In genomic region chr5:106696396-106697337, GRCm38 (mm10) we compare ENCODE assay signal across 7 mouse cellular contexts. TPM values are rescaled to one million over a fixed set of nuclear protein-coding genes. Genes with fewer than 3 reads are reported as not detected.
DNase-seq lines count a peak whose midpoint lies in the region; ATAC-seq and TF ChIP-seq lines count a peak whose summit lies in the region.

TSS of gene Zfp644 (minus strand) at chr5:106697287.

- no peak for TF ChIP-seq CTCF in kidney, adult 2 months (conservative IDR thresholded peaks at IDR 0.05; ENCODE audit: insufficient read depth, insufficient read length, low read depth, low read length)
- TF ChIP-seq CTCF in spleen, adult 2 months (IDR thresholded peaks at IDR 0.05; ENCODE audit: extremely low read depth, insufficient read depth, insufficient read length, insufficient replicate concordance): no peak

- peak within 1 kb of the TSS; percentile 74 for H3K4me3 ChIP-seq in embryonic facial prominence, embryonic 11.5 days (ENCODE audit: low read depth, low read length)
- H3K4me3 ChIP-seq in kidney, adult 2 months (ENCODE audit: insufficient read depth, low read depth, low read length): peak within 1 kb of the TSS; percentile 75
- H3K4me3 ChIP-seq in limb, embryonic 12.5 days (replicated peaks): peak within 1 kb of the TSS; percentile 77
- H3K4me3 ChIP-seq in midbrain, embryonic 15.5 days: peak within 1 kb of the TSS; percentile 61
- H3K4me3 ChIP-seq in spleen, adult 2 months (ENCODE audit: extremely low read depth, insufficient read depth, insufficient read length): peak within 1 kb of the TSS; percentile 78

- no peaks in the 10 kb centered on the region for H3K27me3 ChIP-seq in embryonic facial prominence, embryonic 11.5 days (ENCODE audit: control insufficient read depth, insufficient read depth, low read length)
- H3K27me3 ChIP-seq in kidney, adult 2 months (replicated peaks; ENCODE audit: control insufficient read depth, insufficient read depth, low read length): no peaks in the 10 kb centered on the region
- no peaks in the 10 kb centered on the region for H3K27me3 ChIP-seq in limb, embryonic 12.5 days
- H3K27me3 ChIP-seq in midbrain, embryonic 15.5 days (replicated peaks): no peaks in the 10 kb centered on the region
- H3K27me3 ChIP-seq in spleen, adult 2 months (ENCODE audit: control insufficient read depth, insufficient read depth, low read length): no peaks in the 10 kb centered on the region

- H3K4me2 ChIP-seq in embryonic facial prominence, embryonic 11.5 days (ENCODE audit: low read depth, low read length): peak within 1 kb of the TSS; percentile 62
- H3K4me2 ChIP-seq in limb, embryonic 12.5 days: peak within 1 kb of the TSS; percentile 75
- peak within 1 kb of the TSS; percentile 69 for H3K4me2 ChIP-seq in midbrain, embryonic 15.5 days

- H3K9me3 ChIP-seq in embryonic facial prominence, embryonic 11.5 days (replicated peaks; ENCODE audit: control insufficient read depth, low read length): no peaks in the 10 kb centered on the region
- H3K9me3 ChIP-seq in limb, embryonic 12.5 days: no peaks in the 10 kb centered on the region
- no peaks in the 10 kb centered on the region for H3K9me3 ChIP-seq in midbrain, embryonic 15.5 days

- H3K36me3 ChIP-seq in embryonic facial prominence, embryonic 11.5 days (replicated peaks; ENCODE audit: control insufficient read depth, insufficient read depth, low read depth, low read length): no peaks in the 10 kb centered on the region
- H3K36me3 ChIP-seq in kidney, adult 2 months (ENCODE audit: control insufficient read depth, insufficient read depth, low read length): no peaks in the 10 kb centered on the region
- no peaks in the 10 kb centered on the region; the same call in 1 of the 2 replicates for H3K36me3 ChIP-seq in limb, embryonic 12.5 days
- H3K36me3 ChIP-seq in midbrain, embryonic 15.5 days (replicated peaks): no peaks in the 10 kb centered on the region
- H3K36me3 ChIP-seq in spleen, adult 2 months (ENCODE audit: control insufficient read depth, insufficient read depth, low read length): no peaks in the 10 kb centered on the region

- under 1% methylated on average over 68 of the region's 71 CpGs for WGBS in embryonic facial prominence, embryonic 11.5 days
- WGBS in kidney, adult 2 months: 2% methylated on average over 71 of the region's 71 CpGs
- 2% methylated on average over 71 of the region's 71 CpGs for WGBS in limb, embryonic 12.5 days
- WGBS in midbrain, embryonic 15.5 days: 2% methylated on average over 71 of the region's 71 CpGs
- 2% methylated on average over 71 of the region's 71 CpGs for WGBS in spleen, adult 2 months

- peak within 1 kb of the TSS; percentile 99 for H3K27ac ChIP-seq in embryonic facial prominence, embryonic 11.5 days (replicated peaks; ENCODE audit: low read depth, low read length)
- H3K27ac ChIP-seq in kidney, adult 2 months (ENCODE audit: insufficient read depth, low read depth, low read length): peak within 1 kb of the TSS; percentile 92
- H3K27ac ChIP-seq in limb, embryonic 12.5 days: peak within 1 kb of the TSS; percentile 100
- peak within 1 kb of the TSS; percentile 97 for H3K27ac ChIP-seq in midbrain, embryonic 15.5 days
- peak within 1 kb of the TSS; percentile 87 for H3K27ac ChIP-seq in spleen, adult 2 months (ENCODE audit: insufficient read depth, low read length)

- TF ChIP-seq POLR2A in kidney, adult 2 months (IDR thresholded peaks at IDR 0.05; ENCODE audit: low read depth, low read length): no peak
- TF ChIP-seq POLR2A in spleen, adult 2 months (IDR thresholded peaks at IDR 0.05; ENCODE audit: low read depth, low read length): peak; percentile 40

- H3K9ac ChIP-seq in embryonic facial prominence, embryonic 11.5 days (replicated peaks; ENCODE audit: low read length): peak within 1 kb of the TSS; percentile 96
- peak within 1 kb of the TSS; percentile 98 for H3K9ac ChIP-seq in limb, embryonic 12.5 days (replicated peaks)
- peak within 1 kb of the TSS; percentile 91 for H3K9ac ChIP-seq in midbrain, embryonic 15.5 days

- peak; percentile 93 for ATAC-seq in embryonic facial prominence, embryonic 11.5 days (replicated peaks; ENCODE audit: insufficient number of reproducible peaks, low FRiP score, low TSS enrichment, low read depth)
- ATAC-seq in limb, embryonic 12.5 days (ENCODE audit: insufficient number of reproducible peaks, insufficient read depth, low FRiP score, low TSS enrichment, low read depth): peak; percentile 93
- ATAC-seq in midbrain, embryonic 15.5 days (replicated peaks): peak; percentile 97

- peak; percentile 94 for DNase-seq in adrenal gland, postnatal 14 days
- peak; percentile 89 for DNase-seq in embryonic facial prominence, embryonic 11.5 days (ENCODE audit: low spot score)
- peak; percentile 99 for DNase-seq in heart, adult 11 months
- peak; percentile 92 for DNase-seq in kidney, adult 2 months
- DNase-seq in spleen, adult 2 months (ENCODE audit: low read depth in 1 of 2, low spot score in 2 of 2): peak; percentile 67 to 80

- no peaks in the 10 kb centered on the region for H3K4me1 ChIP-seq in embryonic facial prominence, embryonic 11.5 days (ENCODE audit: control insufficient read depth, insufficient read depth, low read length)
- peaks cover 6% of the 10 kb centered on the region; the same call in 1 of the 2 replicates for H3K4me1 ChIP-seq in kidney, adult 2 months (ENCODE audit: control insufficient read depth, insufficient read depth, low read length)
- H3K4me1 ChIP-seq in limb, embryonic 12.5 days (replicated peaks): peaks cover 31% of the 10 kb centered on the region
- peaks cover 42% of the 10 kb centered on the region for H3K4me1 ChIP-seq in midbrain, embryonic 15.5 days
- no peaks in the 10 kb centered on the region; the same call in 1 of the 2 replicates for H3K4me1 ChIP-seq in spleen, adult 2 months (ENCODE audit: control insufficient read depth, insufficient read depth, insufficient read length)

RNA-seq across cellular contexts. Expression of gene Zfp644, which starts in this region (rescaled TPM):
- total RNA-seq in adrenal gland, postnatal 14 days (2021): 62.4 and 72.0 TPM in 2 replicates
- polyA plus RNA-seq in embryonic facial prominence, embryonic 11.5 days (2014; fragmentation: Nextera tagmentation; extraction: Ambion mirVana): 88.6 and 93.9 TPM in 2 replicates
- polyA plus RNA-seq in kidney, adult 2 months (2012; rRNA removed): 11.3 and 12.4 TPM in 2 replicates
- polyA plus RNA-seq in limb, embryonic 12.5 days (2016; fragmentation: Nextera tagmentation; extraction: Ambion mirVana): 82.6 and 84.5 TPM in 2 replicates
- 68.1 and 69.6 TPM in 2 replicates for polyA plus RNA-seq in midbrain, embryonic 15.5 days (2015; fragmentation: Nextera tagmentation; extraction: Ambion mirVana)
- 6.3 and 7.6 TPM in 2 replicates for polyA plus RNA-seq in spleen, adult 2 months (2012; rRNA removed)

Comparison
In these comparisons a context has a peak if more than half of its experiments do, and no peak if none do; other contexts are left out.
1. Peak in every context shown above with its lines: DNase-seq, ATAC-seq, H3K4me3 ChIP-seq and H3K27ac ChIP-seq.